Mouse (Mus musculus): Measurements from ENCODE around the gene Foxn1. TPM values are rescaled to one million over a fixed set of nuclear protein-coding genes. Genes with fewer than 3 reads are reported as not detected.

Gene Foxn1
- total RNA-seq, 2 experiments from 2014 or later, result not detected

- DNase-seq, result no peak
Measured at GRCm38 (mm10) chr11:78327215-78327614, 59.1 kb downstream of the Foxn1 start.

GRCm38 (mm10) chr11:78324965-78325364 lies 61.4 kb downstream of the Foxn1 start:
- no peak for DNase-seq

GRCm38 (mm10) chr11:78324000-78324785 lies 62.2 kb downstream of the Foxn1 start:
- no peak for DNase-seq

DNA sequence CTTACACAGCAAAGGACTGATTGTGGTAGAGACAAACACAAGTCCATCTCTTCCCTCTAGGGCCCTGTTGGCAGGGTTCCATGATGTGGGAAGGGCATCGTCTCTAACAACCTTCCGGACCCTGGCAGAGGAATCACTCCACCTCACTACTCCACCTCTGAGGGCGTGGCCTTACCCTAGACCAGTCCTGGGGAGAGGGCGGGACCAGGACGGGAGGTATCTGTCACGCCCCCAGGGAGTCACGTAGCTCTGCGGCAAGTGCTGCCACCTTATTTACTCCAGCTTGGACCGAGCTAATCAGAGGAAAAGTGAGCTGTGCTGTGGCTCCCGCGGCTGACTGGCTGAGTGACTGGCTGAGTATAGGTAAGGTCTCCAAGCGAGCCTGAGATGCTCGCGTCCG lies 63.5 kb downstream of the Foxn1 start, which contains the start of gene Aldoc:
Aldoc (plus strand) TSS at position 109 of the 400 bp plus-strand sequence.
- DNase-seq, result peak; percentile 34

- peak; percentile 29 for DNase-seq
Measured at GRCm38 (mm10) chr11:78322076-78322831, 64.1 kb downstream of the Foxn1 start.

DNA sequence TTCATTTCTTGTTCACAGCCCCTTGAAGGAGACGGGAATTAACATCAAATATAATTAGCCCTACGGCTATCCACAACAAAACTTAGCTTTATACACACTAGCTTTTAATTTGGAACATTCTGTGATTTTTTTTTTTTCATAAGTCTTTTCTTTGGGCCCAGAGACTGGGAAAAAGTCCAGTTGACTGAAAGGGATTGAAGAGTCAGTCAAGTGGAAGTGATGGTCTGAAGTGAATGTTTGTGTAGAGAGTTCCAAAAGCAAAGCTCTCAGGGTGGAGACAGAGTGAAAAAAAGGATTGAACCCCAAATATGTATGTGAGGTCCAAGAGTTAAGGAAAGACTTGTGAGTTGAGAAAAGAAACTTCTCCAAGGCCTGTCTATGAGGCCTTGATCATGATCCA lies 67.9 kb downstream of the Foxn1 start:
- DNase-seq, result no peak

GRCm38 (mm10) chr11:78313662-78314061 lies 72.7 kb downstream of the Foxn1 start:
- DNase-seq, result no peak

DNA sequence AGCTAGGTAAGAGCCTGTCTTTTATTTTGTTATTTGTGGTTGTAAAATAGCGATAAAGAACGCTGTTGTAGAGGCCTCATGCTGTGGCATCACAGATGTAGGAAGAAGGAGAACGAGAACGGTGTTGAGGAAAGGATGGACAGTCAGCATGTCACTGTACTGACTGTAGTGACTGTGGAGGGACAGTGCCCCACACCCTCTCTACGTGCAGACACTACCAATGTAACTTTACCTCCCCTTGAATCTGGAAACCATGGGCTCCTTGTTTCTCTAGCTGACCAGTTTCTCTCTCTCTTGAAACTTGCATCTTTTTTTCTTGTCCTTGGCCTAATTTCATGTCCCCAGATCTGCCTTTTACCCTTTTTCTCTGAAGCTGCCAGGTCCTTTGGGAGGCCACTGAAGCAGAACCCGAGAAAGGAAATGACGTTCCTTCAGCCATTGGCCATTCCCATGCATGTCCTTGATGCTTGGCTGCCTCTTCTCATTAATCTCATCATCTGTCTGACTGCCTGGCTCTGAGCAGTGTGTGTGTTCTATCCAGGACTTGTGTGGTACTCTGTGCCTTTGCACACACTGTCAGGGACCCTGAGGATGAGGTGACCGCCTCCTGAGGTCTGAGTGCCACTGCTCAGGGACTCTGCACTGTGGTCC lies 75.4 kb downstream of the Foxn1 start:
- DNase-seq, result no peak

Other genes with a start within 250 kb of the Foxn1 start
- 10 to 100 TPM; 15.7 to 22.6 TPM for gene Traf4, start 221.0 kb downstream of the Foxn1 start, total RNA-seq (2021)
- gene Nek8, start 209.9 kb downstream of the Foxn1 start, total RNA-seq (2021), result 1 to 10 TPM; 3.1 to 3.7 TPM
- gene Tlcd1, start 209.8 kb downstream of the Foxn1 start, total RNA-seq (2021), result 10 to 100 TPM in 1 of 2 experiments, 1 to 10 TPM in 1; 7.4 to 11.9 TPM
- gene Rpl23a, start 203.0 kb downstream of the Foxn1 start, total RNA-seq (2021), result 1,000 to 10,000 TPM; 1,328 to 1,362 TPM
- gene Rab34, start 198.1 kb downstream of the Foxn1 start, total RNA-seq (2021), result 10 to 100 TPM; 21.7 to 25.4 TPM
- gene Proca1, start 193.2 kb downstream of the Foxn1 start, total RNA-seq (2021), result 1 to 10 TPM; 1.1 to 1.2 TPM
- gene Sdf2, start 140.8 kb downstream of the Foxn1 start, total RNA-seq (2021), result 10 to 100 TPM; 47.5 to 48.2 TPM
- gene Supt6, start 140.6 kb downstream of the Foxn1 start, total RNA-seq (2021), result 10 to 100 TPM; 30.3 to 35.3 TPM
- gene 2610507B11Rik, start 124.8 kb downstream of the Foxn1 start, total RNA-seq (2021), result 100 to 1,000 TPM; 136 to 138 TPM
- under 1 TPM; 0.36 to 0.59 TPM for gene BC030499, start 95.7 kb downstream of the Foxn1 start, total RNA-seq (2021)
- gene Spag5, start 85.0 kb downstream of the Foxn1 start, total RNA-seq (2021), result 10 to 100 TPM in 1 of 2 experiments, 1 to 10 TPM in 1; 7.1 to 11.3 TPM
- gene Aldoc, start 63.6 kb downstream of the Foxn1 start, total RNA-seq (2021), result 1 to 10 TPM; 1.9 to 2.0 TPM
- gene Pigs, start 58.1 kb downstream of the Foxn1 start, total RNA-seq (2021), result 10 to 100 TPM; 24.9 to 25.5 TPM
- 10 to 100 TPM; 26.2 to 28.4 TPM for gene Unc119, start 43.1 kb downstream of the Foxn1 start, total RNA-seq (2021)
- gene Slc13a2, start 35.7 kb upstream of the Foxn1 start, total RNA-seq (2021), result not detected
- gene Slc46a1, start 79.1 kb upstream of the Foxn1 start, total RNA-seq (2021), result 1 to 10 TPM; 1.6 to 2.8 TPM
- 1 to 10 TPM; 1.2 to 1.7 TPM for gene Sarm1, start 111.2 kb upstream of the Foxn1 start, total RNA-seq (2021)
- 10 to 100 TPM; 29.8 to 39.0 TPM for gene Vtn, start 112.5 kb upstream of the Foxn1 start, total RNA-seq (2021)
- gene Sebox, start 116.9 kb upstream of the Foxn1 start, total RNA-seq (2021), result not detected
- gene Tmem199, start 125.6 kb upstream of the Foxn1 start, total RNA-seq (2021), result 10 to 100 TPM; 14.2 to 16.3 TPM
- gene Poldip2, start 125.6 kb upstream of the Foxn1 start, total RNA-seq (2021), result 100 to 1,000 TPM in 1 of 2 experiments, 10 to 100 TPM in 1; 99.9 to 109 TPM
- 10 to 100 TPM; 39.3 to 42.6 TPM for gene Tnfaip1, start 149.8 kb upstream of the Foxn1 start, total RNA-seq (2021)
- gene Ift20, start 149.8 kb upstream of the Foxn1 start, total RNA-seq (2021), result 10 to 100 TPM; 28.0 to 39.1 TPM
- gene Tmem97, start 164.2 kb upstream of the Foxn1 start, total RNA-seq (2021), result 10 to 100 TPM; 11.9 to 13.9 TPM

Measured in gastrocnemius, postnatal 10 days (tissue).